Mouse (Mus musculus) midbrain, embryonic 16.5 days (tissue): ENCODE data around the gene Ctbp2. TPM values are rescaled to one million over a fixed set of nuclear protein-coding genes. Genes with fewer than 3 reads are reported as not detected.

ENCODE experiments used
- ATAC-seq: fragments of 200-750 bp; cut with Nextera tagmentation; 2 replicates; pipeline ENCODE4 v1.8.0; 2017; ENCODE audit warnings: moderate TSS enrichment
- H3K27ac ChIP-seq: fragments of 300-500 bp; sonication (generic); 2 replicates; pipeline ENCODE4 v1.5.1; 2014; ENCODE audit warnings: mild to moderate bottlenecking, low read length, mixed read lengths
- H3K27me3 ChIP-seq: fragments of 300-500 bp; sonication (generic); 2 replicates; pipeline ENCODE4 v1.6.1; 2014; ENCODE audit warnings: low read depth, low read length, mixed read lengths; ENCODE audit not compliant: control insufficient read depth, insufficient read depth
- H3K36me3 ChIP-seq: fragments of 300-500 bp; sonication (generic); 2 replicates; pipeline ENCODE4 v1.6.1; 2014; ENCODE audit warnings: mild to moderate bottlenecking, low read length, moderate library complexity, mixed read lengths; ENCODE audit not compliant: control insufficient read depth, insufficient read depth
- H3K4me1 ChIP-seq: fragments of 300-500 bp; sonication (generic); 2 replicates; pipeline ENCODE4 v1.6.1; 2014; ENCODE audit warnings: mild to moderate bottlenecking, low read length, mixed read lengths; ENCODE audit not compliant: control insufficient read depth, insufficient read depth
- H3K4me2 ChIP-seq: fragments of 300-500 bp; sonication (generic); 2 replicates; pipeline ENCODE4 v1.6.1; 2014; ENCODE audit warnings: mild to moderate bottlenecking, low read length, mixed read lengths
- H3K4me3 ChIP-seq: fragments of 300-500 bp; sonication (generic); 2 replicates; pipeline ENCODE4 v1.5.1; 2014; ENCODE audit warnings: low read depth, mild to moderate bottlenecking, low read length, moderate library complexity, mixed read lengths
- H3K9ac ChIP-seq: fragments of 300-500 bp; sonication (generic); 2 replicates; pipeline ENCODE4 v1.6.1; 2014; ENCODE audit warnings: low read depth, low read length, mixed read lengths
- H3K9me3 ChIP-seq: fragments of 300-500 bp; sonication (generic); replicated peaks from 2 replicates; pipeline ENCODE4 v1.6.1; 2014; ENCODE audit warnings: mild to moderate bottlenecking, low read length, mixed read lengths; ENCODE audit not compliant: control insufficient read depth, poor library complexity, severe bottlenecking
- WGBS: fragments of 180-500 bp; shearing (Covaris S2); extraction: QIAGEN DNeasy Blood & Tissue Kit; methylation state at CpG from one replicate; pipeline ENCODE4 v1.1.7; 2014; 5-methylcytosine and 5-hydroxymethylcytosine counted together
- polyA plus RNA-seq: library from polyadenylated mRNA; unstranded; fragments of >200 nt; fragmentation: Nextera tagmentation; extraction: Ambion mirVana; gene quantifications from 2 replicates; pipeline ENCODE4 v1.2.1, GENCODE M21; 2015

The Ctbp2 gene
- polyA plus RNA-seq, result 43.7 and 52.4 TPM in 2 replicates

DNA sequence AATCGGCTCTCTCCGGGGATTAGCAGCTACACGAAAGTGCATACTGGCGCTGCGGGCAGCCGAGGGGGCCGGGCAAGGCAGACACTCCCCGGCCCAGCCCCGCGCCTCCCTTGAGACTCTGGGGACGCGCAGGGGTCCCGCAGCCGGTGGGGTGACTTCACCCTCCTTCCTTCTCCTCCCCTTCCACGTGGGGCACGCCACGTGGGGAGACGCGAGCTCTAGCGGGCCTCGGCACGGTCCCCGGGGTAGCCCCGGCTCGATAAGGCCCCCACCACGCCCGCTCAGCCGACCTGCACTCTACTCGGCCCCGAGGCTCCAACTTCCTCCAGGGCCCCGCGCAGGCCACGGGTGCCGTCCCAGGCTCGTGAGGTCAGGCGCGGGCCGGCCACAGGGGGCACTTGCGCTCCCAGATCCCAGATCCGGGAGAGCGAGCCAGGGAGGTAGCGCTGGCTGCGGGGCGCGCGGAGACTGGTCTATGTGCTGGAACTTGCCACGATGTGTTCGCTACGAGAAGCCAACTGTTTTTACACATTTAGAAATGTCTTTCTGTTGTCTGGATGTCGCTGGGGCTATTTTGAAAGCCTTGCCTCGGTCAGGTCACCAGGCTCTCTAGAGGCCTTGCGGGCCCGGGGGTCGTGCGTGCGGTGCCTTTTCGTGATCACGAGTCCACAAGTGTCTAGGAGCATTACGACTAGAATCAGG lies at the start of gene Ctbp2:
Gene Ctbp2 (minus strand): TSS at position 356 of the 702 bp plus-strand sequence.
- peak within 1 kb of the TSS; percentile 92 for H3K4me3 ChIP-seq
- H3K4me2 ChIP-seq, result peak within 1 kb of the TSS; percentile 95
- H3K27ac ChIP-seq, result peak within 1 kb of the TSS; percentile 90
- under 1% methylated on average over 59 of the region's 59 CpGs for WGBS
- no peaks in the 10 kb centered on the region for H3K36me3 ChIP-seq
- H3K4me1 ChIP-seq, result peaks cover 16% of the 10 kb centered on the region
- no peaks in the 10 kb centered on the region for H3K9me3 ChIP-seq
- peaks cover 6% of the 10 kb centered on the region; the same call in 1 of the 2 replicates for H3K27me3 ChIP-seq
- ATAC-seq, result peak; percentile 73
- H3K9ac ChIP-seq, result peak within 1 kb of the TSS; percentile 92

- H3K4me2 ChIP-seq, result no peak overlapping the region
- no peak overlapping the region for H3K4me3 ChIP-seq
- no peaks in the 10 kb centered on the region for H3K36me3 ChIP-seq
- ATAC-seq, result no peak
- 88% methylated on average over 3 of the region's 4 CpGs for WGBS
- no peaks in the 10 kb centered on the region for H3K4me1 ChIP-seq
- no peak overlapping the region for H3K9ac ChIP-seq
- no peak overlapping the region for H3K27ac ChIP-seq
- H3K27me3 ChIP-seq, result no peaks in the 10 kb centered on the region
- no peaks in the 10 kb centered on the region for H3K9me3 ChIP-seq
These were observed 47.4 kb upstream of the Ctbp2 start for GRCm38 (mm10) chr7:133171403-133172032.

GRCm38 (mm10) chr7:133168928-133169327 lies 44.8 kb upstream of the Ctbp2 start:
- H3K36me3 ChIP-seq, result no peaks in the 10 kb centered on the region
- no peak overlapping the region for H3K4me3 ChIP-seq
- no peak for ATAC-seq
- no peaks in the 10 kb centered on the region for H3K9me3 ChIP-seq
- H3K4me2 ChIP-seq, result no peak overlapping the region
- no peak overlapping the region for H3K27ac ChIP-seq
- H3K4me1 ChIP-seq, result no peaks in the 10 kb centered on the region
- H3K9ac ChIP-seq, result no peak overlapping the region
- WGBS, result 95% methylated on average over 3 of the region's 3 CpGs
- no peaks in the 10 kb centered on the region for H3K27me3 ChIP-seq

DNA sequence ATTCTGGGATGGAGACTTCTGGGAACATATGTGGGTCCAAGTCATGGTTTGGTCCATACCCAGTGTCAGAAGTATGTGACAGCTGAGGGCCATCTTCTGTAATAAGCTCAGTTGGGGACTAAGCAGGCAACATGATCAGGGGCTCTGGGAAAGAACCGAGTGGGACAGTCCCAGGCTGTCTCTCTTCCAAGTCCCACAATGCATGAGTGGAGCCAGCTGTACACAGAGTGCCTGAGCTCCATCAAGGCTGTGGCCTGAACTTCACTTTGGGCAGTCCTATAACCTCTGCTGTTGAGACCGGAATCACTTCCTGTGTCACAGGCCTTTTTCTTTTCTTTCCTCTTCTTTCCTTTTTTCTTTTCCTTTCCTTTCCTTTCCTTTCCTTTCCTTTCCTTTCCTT lies 43.7 kb upstream of the Ctbp2 start:
- WGBS, result 91% methylated on average over 2 of the region's 2 CpGs
- H3K9ac ChIP-seq, result no peak overlapping the region

GRCm38 (mm10) chr7:133164770-133165169 lies 40.6 kb upstream of the Ctbp2 start:
- H3K4me2 ChIP-seq, result no peak overlapping the region
- no peak for ATAC-seq
- H3K4me3 ChIP-seq, result no peak overlapping the region
- no peaks in the 10 kb centered on the region for H3K4me1 ChIP-seq
- H3K9ac ChIP-seq, result no peak overlapping the region
- H3K27ac ChIP-seq, result no peak overlapping the region
- 63% methylated on average over 2 of the region's 2 CpGs for WGBS
- H3K36me3 ChIP-seq, result no peaks in the 10 kb centered on the region
- no peaks in the 10 kb centered on the region for H3K9me3 ChIP-seq
- no peaks in the 10 kb centered on the region for H3K27me3 ChIP-seq

More for the DNA sequence above, 43.7 kb upstream of the Ctbp2 start:
- Histone ChIP-seq H3K27ac (no peak overlapping the region), H3K4me2 (no peak overlapping the region), H3K4me1 (no peaks in the 10 kb centered on the region), H3K9me3 (no peaks in the 10 kb centered on the region), H3K4me3 (no peak overlapping the region), H3K27me3 (no peaks in the 10 kb centered on the region), H3K36me3 (no peaks in the 10 kb centered on the region)
- no peak for ATAC-seq

- no peaks in the 10 kb centered on the region for H3K4me1 ChIP-seq
- no peak overlapping the region for H3K4me3 ChIP-seq
- H3K4me2 ChIP-seq, result no peak overlapping the region
- ATAC-seq, result no peak
- H3K27ac ChIP-seq, result no peak overlapping the region
- WGBS, result 64% methylated on average over 5 of the region's 5 CpGs
- no peaks in the 10 kb centered on the region for H3K9me3 ChIP-seq
- no peaks in the 10 kb centered on the region for H3K27me3 ChIP-seq
- H3K9ac ChIP-seq, result no peak overlapping the region
- H3K36me3 ChIP-seq, result no peaks in the 10 kb centered on the region
These were observed 38.9 kb upstream of the Ctbp2 start for GRCm38 (mm10) chr7:133163011-133163410.

GRCm38 (mm10) chr7:133162131-133162530 lies 38.0 kb upstream of the Ctbp2 start:
- no peaks in the 10 kb centered on the region for H3K4me1 ChIP-seq
- ATAC-seq, result no peak
- no peak overlapping the region for H3K4me2 ChIP-seq
- no peaks in the 10 kb centered on the region for H3K36me3 ChIP-seq
- 68% methylated on average over 2 of the region's 2 CpGs for WGBS
- no peak overlapping the region for H3K27ac ChIP-seq
- H3K9ac ChIP-seq, result no peak overlapping the region
- H3K27me3 ChIP-seq, result no peaks in the 10 kb centered on the region
- H3K9me3 ChIP-seq, result no peaks in the 10 kb centered on the region
- H3K4me3 ChIP-seq, result no peak overlapping the region

DNA sequence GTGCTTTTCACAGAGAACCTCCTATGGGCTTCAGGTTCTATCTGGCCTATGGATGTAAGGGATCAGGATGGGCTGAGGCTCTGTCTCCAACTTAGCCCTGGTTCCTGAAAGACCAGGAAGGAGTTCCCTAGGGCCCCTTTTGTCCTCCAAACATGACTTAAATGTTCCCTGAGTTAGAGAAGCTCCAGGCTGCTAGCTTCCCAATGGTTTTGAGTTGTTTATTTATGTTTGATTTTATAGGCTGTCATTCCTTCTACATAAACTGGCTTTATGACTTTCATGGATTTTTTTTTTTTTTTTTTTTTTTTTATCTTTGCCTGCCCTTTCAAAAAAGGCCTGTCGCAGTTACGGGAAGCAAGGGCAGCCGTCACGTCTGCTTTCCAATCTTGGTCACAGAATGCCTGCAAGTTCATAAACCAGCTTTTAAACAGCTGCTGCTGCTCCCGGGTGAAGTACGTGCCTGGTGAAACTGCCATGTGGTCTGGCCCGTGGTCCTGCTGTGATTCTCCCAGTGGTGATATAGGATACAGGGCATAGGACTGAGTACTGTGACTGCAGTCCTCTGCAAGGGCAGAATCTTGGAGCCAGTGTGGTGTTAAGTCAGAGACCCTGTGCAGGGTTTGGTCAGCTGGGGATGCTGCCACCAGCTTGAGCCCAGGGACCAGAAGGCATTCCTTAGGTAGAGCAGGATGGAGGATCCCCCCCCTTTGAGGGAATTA lies 37.4 kb upstream of the Ctbp2 start:
- Histone ChIP-seq H3K27me3 (no peaks in the 10 kb centered on the region), H3K9me3 (no peaks in the 10 kb centered on the region), H3K27ac (no peak overlapping the region), H3K9ac (no peak overlapping the region), H3K4me3 (no peak overlapping the region), H3K36me3 (no peaks in the 10 kb centered on the region), H3K4me2 (no peak overlapping the region), H3K4me1 (no peaks in the 10 kb centered on the region)
- ATAC-seq, result no peak
- WGBS, result 70% methylated on average over 7 of the region's 7 CpGs

- no peak overlapping the region for H3K27ac ChIP-seq
- H3K9me3 ChIP-seq, result no peaks in the 10 kb centered on the region
- H3K9ac ChIP-seq, result no peak overlapping the region
- H3K4me1 ChIP-seq, result no peaks in the 10 kb centered on the region
- no peak overlapping the region for H3K4me2 ChIP-seq
- ATAC-seq, result no peak
- H3K36me3 ChIP-seq, result no peaks in the 10 kb centered on the region
- WGBS, result 91% methylated on average over 3 of the region's 3 CpGs
- H3K27me3 ChIP-seq, result no peaks in the 10 kb centered on the region
- H3K4me3 ChIP-seq, result no peak overlapping the region
These were observed 35.4 kb upstream of the Ctbp2 start for GRCm38 (mm10) chr7:133159519-133159918.
